ENCODE assay signal across 9 mouse cellular contexts in the genomic region with DNA sequence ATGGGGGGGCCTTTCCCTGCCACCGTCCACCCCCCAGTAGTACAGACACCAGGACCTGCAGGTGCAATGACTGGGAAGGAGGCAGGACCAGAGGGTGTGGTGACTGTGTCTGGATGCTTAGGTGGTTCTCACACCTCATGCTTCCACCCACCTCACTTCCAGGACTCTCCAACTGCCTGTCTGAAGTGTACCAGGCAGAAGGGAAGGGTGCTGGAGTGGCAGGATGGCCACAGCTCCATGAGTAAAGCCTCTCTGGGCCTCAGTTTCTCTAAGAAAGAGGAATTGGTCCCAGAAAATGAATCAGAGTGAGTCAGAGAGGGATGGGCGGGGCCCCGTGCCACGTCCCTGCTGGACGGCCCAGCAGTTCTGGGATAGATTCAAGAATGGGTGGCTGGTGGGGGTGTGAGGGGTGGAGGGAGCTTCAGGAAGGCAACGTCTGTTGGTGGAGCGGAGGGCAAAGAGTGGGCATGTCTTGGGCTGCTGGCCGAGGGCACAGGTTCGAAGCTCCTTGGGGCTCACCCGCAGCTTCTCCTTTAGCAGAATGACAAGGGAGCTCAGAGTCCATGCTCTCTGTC. TPM values are rescaled to one million over a fixed set of nuclear protein-coding genes. Genes with fewer than 3 reads are reported as not detected.
DNase-seq lines count a peak whose midpoint lies in the region; ATAC-seq and TF ChIP-seq lines count a peak whose summit lies in the region.
"Had no signal": no experiment of that assay in that cellular context is flagged by ENCODE, and none has a peak within 500 bp of the region (broad histone marks: within the 10 kb centered on the region; RNA-seq: fewer than 3 reads in every experiment).

No protein-coding gene starts in this region.

- H3K4me1 ChIP-seq in heart, embryonic 11.5 days (ENCODE audit: control insufficient read depth, insufficient read depth, low read length), result peaks cover 30% of the 10 kb centered on the region
- H3K4me1 ChIP-seq in forebrain, postnatal 0 days (ENCODE audit: insufficient read depth), result peaks cover 15% of the 10 kb centered on the region
- H3K4me1 ChIP-seq in midbrain, embryonic 10.5 days, result peaks cover 48% of the 10 kb centered on the region

- intact Hi-C loops in heart, postnatal 14 days (cut with DNase I), result loop anchor here (5.0 kb wide), 1 partner anchor 71 kb away; no protein-coding TSS in a partner anchor

- H3K27me3 ChIP-seq in heart, embryonic 11.5 days (ENCODE audit: control insufficient read depth, insufficient read depth, low read length), result no peaks in the 10 kb centered on the region; the same call in 1 of the 2 replicates
- no peaks in the 10 kb centered on the region for H3K27me3 ChIP-seq in forebrain, postnatal 0 days (ENCODE audit: insufficient read depth, low read length)
- no peaks in the 10 kb centered on the region for H3K27me3 ChIP-seq in midbrain, embryonic 10.5 days (ENCODE audit: low read depth, poor library complexity, severe bottlenecking)

- ATAC-seq in heart, embryonic 11.5 days (replicated peaks; ENCODE audit: insufficient number of reproducible peaks, low FRiP score, low TSS enrichment), result no peak
- ATAC-seq in forebrain, postnatal 0 days, result no peak
- ATAC-seq in erythroid progenitor cell, adult 5-6 weeks (replicated peaks; ENCODE audit: low FRiP score, poor library complexity, severe bottlenecking), result no peak

- no peak for TF ChIP-seq CTCF in forebrain, postnatal 0 days (IDR thresholded peaks at IDR 0.05; ENCODE audit: low read depth)

- H3K9me3 ChIP-seq in heart, embryonic 11.5 days (replicated peaks; ENCODE audit: control insufficient read depth, low read length), result no peaks in the 10 kb centered on the region
- no peaks in the 10 kb centered on the region for H3K9me3 ChIP-seq in forebrain, postnatal 0 days (ENCODE audit: low read length)
- no peaks in the 10 kb centered on the region for H3K9me3 ChIP-seq in midbrain, embryonic 10.5 days (replicated peaks)

- peak overlapping the region; percentile 84 for H3K4me3 ChIP-seq in heart, embryonic 11.5 days (ENCODE audit: low read depth, low read length)
- peak overlapping the region; percentile 87 for H3K4me3 ChIP-seq in forebrain, postnatal 0 days (ENCODE audit: low read depth, low read length)
- peak overlapping the region; percentile 75 for H3K4me3 ChIP-seq in midbrain, embryonic 10.5 days

- no peak for DNase-seq in heart, postnatal 14 days
- DNase-seq in Muller cell, postnatal 12 days (ENCODE audit: inconsistent ontology term), result peak; percentile 70
- DNase-seq in forebrain, postnatal 0 days, result no peak
- no peak for DNase-seq in midbrain, embryonic 10.5 days (ENCODE audit: low spot score)
- no peak for DNase-seq in spleen, postnatal 14 days (ENCODE audit: low spot score in 2 of 2)
- no peak for DNase-seq in spleen, adult 12 weeks (ENCODE audit: low spot score)

- peaks cover 22% of the 10 kb centered on the region for H3K36me3 ChIP-seq in heart, embryonic 11.5 days (ENCODE audit: control insufficient read depth, insufficient read depth, low read length)
- H3K36me3 ChIP-seq in forebrain, postnatal 0 days (ENCODE audit: insufficient read depth), result peaks cover 33% of the 10 kb centered on the region
- peaks cover 53% of the 10 kb centered on the region for H3K36me3 ChIP-seq in midbrain, embryonic 10.5 days

- 72% methylated on average over 10 of the region's 10 CpGs for WGBS in heart, embryonic 11.5 days (ENCODE audit: insufficient replicate concordance)
- WGBS in forebrain, postnatal 0 days, result 60% methylated on average over 10 of the region's 10 CpGs
- WGBS in midbrain, embryonic 10.5 days, result 70% methylated on average over 10 of the region's 10 CpGs

- H3K9ac ChIP-seq in heart, embryonic 11.5 days (ENCODE audit: low read depth, low read length), result no peak overlapping the region
- H3K9ac ChIP-seq in forebrain, postnatal 0 days, result peak overlapping the region; percentile 97

- no peak overlapping the region for H3K27ac ChIP-seq in heart, embryonic 11.5 days (ENCODE audit: low read depth, low read length)
- H3K27ac ChIP-seq in forebrain, postnatal 0 days (ENCODE audit: low read depth, low read length), result no peak overlapping the region
- H3K27ac ChIP-seq in midbrain, embryonic 10.5 days (replicated peaks), result peak overlapping the region; percentile 97

- H3K4me2 ChIP-seq in heart, embryonic 11.5 days, result peak overlapping the region; percentile 95
- H3K4me2 ChIP-seq in forebrain, postnatal 0 days (ENCODE audit: low read depth), result peak overlapping the region; percentile 95

RNA-seq across cellular contexts. Expression of gene Zfp651, which starts 2.0 kb away (rescaled TPM):
- polyA plus RNA-seq in heart, embryonic 11.5 days (2014; fragmentation: Nextera tagmentation; extraction: Ambion mirVana), result 7.1 and 7.8 TPM in 2 replicates
- total RNA-seq in heart, postnatal 14 days (2021), result 10 to 100 TPM; 89.4 to 91.9 TPM
- total RNA-seq in forebrain, postnatal 0 days (2014; rRNA removed), result 44.6 and 48.8 TPM in 2 replicates
- 16.3 and 17.5 TPM in 2 replicates for polyA plus RNA-seq in forebrain, postnatal 0 days (2015; fragmentation: Nextera tagmentation; extraction: Ambion mirVana)
- 4.8 and 6.6 TPM in 2 replicates for polyA plus RNA-seq in midbrain, embryonic 10.5 days (2016; fragmentation: Nextera tagmentation; extraction: Ambion mirVana)
- 1.1 TPM in 1 of 2 replicates, not detected in the other for total RNA-seq in erythroid progenitor cell, adult 5-6 weeks (2015; ENCODE audit: low replicate concordance)
- 0.77 TPM in 1 of 2 replicates, not detected in the other for total RNA-seq in erythroid progenitor cell, adult 5-6 weeks (2017; ENCODE audit: low replicate concordance)

RNA-seq across cellular contexts. Expression of gene Klhl40, which starts 16.2 kb away (rescaled TPM):
- 0.59 and 0.84 TPM in 2 replicates for polyA plus RNA-seq in heart, embryonic 11.5 days (2014; fragmentation: Nextera tagmentation; extraction: Ambion mirVana)
- 1 to 10 TPM; 6.7 to 6.8 TPM for total RNA-seq in heart, postnatal 14 days (2021)
- total RNA-seq in forebrain, postnatal 0 days (2014; rRNA removed), result 2.7 and 2.8 TPM in 2 replicates
- polyA plus RNA-seq in forebrain, postnatal 0 days (2015; fragmentation: Nextera tagmentation; extraction: Ambion mirVana), result 1.7 and 2.0 TPM in 2 replicates
- polyA plus RNA-seq in midbrain, embryonic 10.5 days (2016; fragmentation: Nextera tagmentation; extraction: Ambion mirVana), result 0.15 and 0.16 TPM in 2 replicates
- not detected in 2 replicates for total RNA-seq in erythroid progenitor cell, adult 5-6 weeks (2015; ENCODE audit: low replicate concordance)
- total RNA-seq in erythroid progenitor cell, adult 5-6 weeks (2017; ENCODE audit: low replicate concordance), result not detected in 2 replicates
- polyA plus RNA-seq: erythroblast, embryonic 14.5 days had no signal

RNA-seq across cellular contexts. Expression of gene Hhatl, which starts 31.1 kb away (rescaled TPM):
- 3.6 and 4.8 TPM in 2 replicates for polyA plus RNA-seq in heart, embryonic 11.5 days (2014; fragmentation: Nextera tagmentation; extraction: Ambion mirVana)
- total RNA-seq in heart, postnatal 14 days (2021), result 100 to 1,000 TPM; 118 to 123 TPM
- 0.15 and 1.2 TPM in 2 replicates for total RNA-seq in forebrain, postnatal 0 days (2014; rRNA removed)
- 0.15 and 0.39 TPM in 2 replicates for polyA plus RNA-seq in forebrain, postnatal 0 days (2015; fragmentation: Nextera tagmentation; extraction: Ambion mirVana)
- polyA plus RNA-seq in midbrain, embryonic 10.5 days (2016; fragmentation: Nextera tagmentation; extraction: Ambion mirVana), result not detected in 2 replicates
- total RNA-seq in erythroid progenitor cell, adult 5-6 weeks (2015; ENCODE audit: low replicate concordance), result not detected in 2 replicates
- not detected in 2 replicates for total RNA-seq in erythroid progenitor cell, adult 5-6 weeks (2017; ENCODE audit: low replicate concordance)
- polyA plus RNA-seq: erythroblast, embryonic 14.5 days had no signal

RNA-seq across cellular contexts. Expression of gene Nktr, which starts 42.2 kb away (rescaled TPM):
- 46.8 and 64.6 TPM in 2 replicates for polyA plus RNA-seq in heart, embryonic 11.5 days (2014; fragmentation: Nextera tagmentation; extraction: Ambion mirVana)
- total RNA-seq in heart, postnatal 14 days (2021), result 10 to 100 TPM; 44.8 to 46.5 TPM
- total RNA-seq in forebrain, postnatal 0 days (2014; rRNA removed), result 79.8 and 97.3 TPM in 2 replicates
- 31.3 and 43.2 TPM in 2 replicates for polyA plus RNA-seq in forebrain, postnatal 0 days (2015; fragmentation: Nextera tagmentation; extraction: Ambion mirVana)
- polyA plus RNA-seq in midbrain, embryonic 10.5 days (2016; fragmentation: Nextera tagmentation; extraction: Ambion mirVana), result 56.1 and 59.5 TPM in 2 replicates
- 225 and 240 TPM in 2 replicates for total RNA-seq in erythroid progenitor cell, adult 5-6 weeks (2015; ENCODE audit: low replicate concordance)
- 322 and 375 TPM in 2 replicates for total RNA-seq in erythroid progenitor cell, adult 5-6 weeks (2017; ENCODE audit: low replicate concordance)

RNA-seq across cellular contexts. Expression of gene Ss18l2, which starts 51.0 kb away (rescaled TPM):
- 153 and 161 TPM in 2 replicates for polyA plus RNA-seq in heart, embryonic 11.5 days (2014; fragmentation: Nextera tagmentation; extraction: Ambion mirVana)
- 100 to 1,000 TPM; 128 to 131 TPM for total RNA-seq in heart, postnatal 14 days (2021)
- total RNA-seq in forebrain, postnatal 0 days (2014; rRNA removed), result 69.5 and 104 TPM in 2 replicates
- 185 and 241 TPM in 2 replicates for polyA plus RNA-seq in forebrain, postnatal 0 days (2015; fragmentation: Nextera tagmentation; extraction: Ambion mirVana)
- polyA plus RNA-seq in midbrain, embryonic 10.5 days (2016; fragmentation: Nextera tagmentation; extraction: Ambion mirVana), result 91.8 and 103 TPM in 2 replicates
- total RNA-seq in erythroid progenitor cell, adult 5-6 weeks (2015; ENCODE audit: low replicate concordance), result 8.8 and 47.2 TPM in 2 replicates
- total RNA-seq in erythroid progenitor cell, adult 5-6 weeks (2017; ENCODE audit: low replicate concordance), result 17.2 and 52.3 TPM in 2 replicates

Comparison
In these comparisons a context has a peak if more than half of its experiments do, and no peak if none do; other contexts are left out.
1. RNA of gene Zfp651, which starts 2.0 kb away (total RNA-seq): 89.4 to 91.9 TPM in heart, postnatal 14 days and 44.6 to 48.8 TPM in forebrain, postnatal 0 days; 0.77 to 1.1 TPM in erythroid progenitor cell, adult 5-6 weeks; every median in the first group is over 10 times any median in the second.
2. RNA of gene Hhatl, which starts 31.1 kb away (total RNA-seq): 118 to 123 TPM in heart, postnatal 14 days; 0.15 to 1.2 TPM in forebrain, postnatal 0 days and not detected in erythroid progenitor cell, adult 5-6 weeks; every median in the first group is over 10 times any median in the second.
3. Peak in every context shown above with its lines, with median percentiles within 50 percentile points of each other: H3K4me3 ChIP-seq.